Mouse (Mus musculus) liver, adult 2 months (tissue): ENCODE data around the gene Dusp8. TPM values are rescaled to one million over a fixed set of nuclear protein-coding genes. Genes with fewer than 3 reads are reported as not detected.
A peak's percentile ranks its signal among the peaks of the same experiment; 100 is the strongest.

ENCODE experiments used
- DNase-seq: peaks from one replicate; pipeline ENCODE4 v3.0.0-alpha.2; 2011; ENCODE audit warnings: low read depth, low spot score; ENCODE audit errors: extremely low read depth
- H3K27ac ChIP-seq: fragments of 200-500 bp; replicated peaks from 2 replicates; pipeline ENCODE4 v1.5.1; 2012; ENCODE audit warnings: low read depth, mild to moderate bottlenecking, control low read depth, inconsistent platforms, low read length; ENCODE audit not compliant: insufficient read depth
- H3K27me3 ChIP-seq: fragments of 200-500 bp; 2 replicates; pipeline ENCODE4 v1.6.1; 2012; ENCODE audit warnings: mild to moderate bottlenecking, moderate library complexity, low read length, inconsistent platforms; ENCODE audit not compliant: control insufficient read depth, insufficient read depth
- H3K36me3 ChIP-seq: fragments of 200-500 bp; 2 replicates; pipeline ENCODE4 v1.6.1; 2012; ENCODE audit warnings: low read length, inconsistent platforms; ENCODE audit not compliant: control insufficient read depth, insufficient read depth
- H3K4me1 ChIP-seq: fragments of 200-500 bp; 2 replicates; pipeline ENCODE4 v1.6.1; 2011; ENCODE audit warnings: low read length; ENCODE audit not compliant: control insufficient read depth, insufficient read depth
- H3K4me3 ChIP-seq: fragments of 200-500 bp; 2 replicates; pipeline ENCODE4 v1.5.1; 2011; ENCODE audit warnings: low read depth, mild to moderate bottlenecking, control low read depth, low read length, moderate library complexity; ENCODE audit not compliant: insufficient read depth
- H3K79me2 ChIP-seq: fragments of 200-500 bp; 2 replicates; pipeline ENCODE4 v1.6.1; 2012; ENCODE audit warnings: inconsistent platforms, mild to moderate bottlenecking, low read length, moderate library complexity; ENCODE audit not compliant: control insufficient read depth, insufficient read depth
- H3K9ac ChIP-seq: fragments of 200-500 bp; 2 replicates; pipeline ENCODE4 v1.6.1; 2012; ENCODE audit warnings: low read depth, mild to moderate bottlenecking, control low read depth, inconsistent platforms, low read length
- CTCF ChIP-seq: fragments of 200-500 bp; IDR thresholded peaks from 2 replicates; pipeline ENCODE4 v1.5.1; 2011; ENCODE audit warnings: low read depth, low read length, control low read depth
- POLR2A ChIP-seq: fragments of 200-500 bp; IDR thresholded peaks from 2 replicates; pipeline ENCODE4 v1.6.1; 2011; ENCODE audit warnings: low read length, control low read depth; ENCODE audit not compliant: insufficient read depth; ENCODE audit errors: extremely low read depth
- WGBS: fragments of 180-500 bp; shearing (Covaris S2); methylation state at CpG from one replicate; pipeline ENCODE4 v1.1.7; 2018; 5-methylcytosine and 5-hydroxymethylcytosine counted together
- polyA plus RNA-seq: library from polyadenylated mRNA; depleted of rRNA; stranded (reverse); fragments of >200 nt; gene quantifications from 2 replicates; pipeline ENCODE4 v1.2.3, GENCODE M21; 2012
- total RNA-seq: library from RNA; depleted of rRNA; stranded (reverse); fragments of >200 nt; gene quantifications from 2 replicates; pipeline ENCODE4 v1.2.3, GENCODE M21; 2014

Dusp8 gene
- total and polyA plus RNA-seq, 2 experiments, result under 0.01 to 0.48 TPM

DNA sequence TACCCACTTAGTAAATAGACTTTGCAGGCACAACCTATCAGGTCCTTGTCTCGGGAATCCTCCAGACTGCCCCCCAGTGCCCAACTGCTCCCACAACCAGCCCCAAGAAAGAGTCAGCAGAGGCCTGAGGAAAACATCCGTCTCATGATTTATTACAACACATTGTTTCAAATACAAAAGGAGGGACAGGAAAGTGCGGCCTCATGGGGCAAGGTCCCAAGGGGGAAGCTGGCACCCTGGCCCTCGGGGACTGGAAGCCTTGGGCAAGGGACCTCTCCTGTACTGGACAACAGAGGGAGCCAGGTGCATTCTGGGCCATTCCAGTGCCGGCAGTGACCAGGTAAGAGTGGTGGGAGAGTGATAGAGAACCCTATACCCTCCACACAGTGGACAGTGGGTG lies 16.3 kb downstream of the Dusp8 start:
- no peaks in the 10 kb centered on the region for H3K36me3 ChIP-seq
- no peak for DNase-seq
- H3K27me3 ChIP-seq, result peaks cover 7% of the 10 kb centered on the region
- H3K79me2 ChIP-seq, result no peaks in the 10 kb centered on the region
- H3K4me1 ChIP-seq, result peaks cover 1% of the 10 kb centered on the region; the same call in 1 of the 2 replicates
- no peak overlapping the region for H3K27ac ChIP-seq
- TF ChIP-seq CTCF (no peak), POLR2A (no peak)
- 59% methylated on average over 5 of the region's 5 CpGs for WGBS
- no peak overlapping the region for H3K4me3 ChIP-seq
- no peak overlapping the region for H3K9ac ChIP-seq

DNA sequence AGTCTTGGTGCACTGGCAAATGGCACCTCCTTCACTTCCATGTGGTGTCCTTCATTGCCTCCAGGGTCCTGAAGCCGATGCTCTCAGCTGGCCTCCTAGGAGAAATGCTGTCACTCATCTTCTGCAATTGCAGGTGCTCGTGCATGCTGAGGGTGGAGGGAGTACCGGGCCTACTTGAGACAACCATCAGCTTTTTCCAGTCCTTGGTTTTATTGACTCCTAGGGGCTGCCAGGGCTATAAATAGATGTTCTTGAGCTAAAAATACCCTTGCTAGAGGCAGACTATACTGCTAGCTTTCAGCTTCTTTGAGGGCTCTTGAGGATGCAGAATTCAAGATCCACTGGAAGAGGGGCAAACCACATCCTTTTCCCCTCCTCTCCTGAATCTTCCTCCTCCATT lies 18.5 kb downstream of the Dusp8 start:
- no peaks in the 10 kb centered on the region for H3K36me3 ChIP-seq
- no peaks in the 10 kb centered on the region for H3K27me3 ChIP-seq
- no peak for DNase-seq
- no peak for TF ChIP-seq POLR2A
- TF ChIP-seq CTCF, result no peak
- peaks cover 1% of the 10 kb centered on the region; the same call in 1 of the 2 replicates for H3K4me1 ChIP-seq
- no peaks in the 10 kb centered on the region for H3K79me2 ChIP-seq
- H3K4me3 ChIP-seq, result no peak overlapping the region
- H3K27ac ChIP-seq, result no peak overlapping the region
- H3K9ac ChIP-seq, result no peak overlapping the region
- WGBS, result 77% methylated on average over 3 of the region's 3 CpGs

DNA sequence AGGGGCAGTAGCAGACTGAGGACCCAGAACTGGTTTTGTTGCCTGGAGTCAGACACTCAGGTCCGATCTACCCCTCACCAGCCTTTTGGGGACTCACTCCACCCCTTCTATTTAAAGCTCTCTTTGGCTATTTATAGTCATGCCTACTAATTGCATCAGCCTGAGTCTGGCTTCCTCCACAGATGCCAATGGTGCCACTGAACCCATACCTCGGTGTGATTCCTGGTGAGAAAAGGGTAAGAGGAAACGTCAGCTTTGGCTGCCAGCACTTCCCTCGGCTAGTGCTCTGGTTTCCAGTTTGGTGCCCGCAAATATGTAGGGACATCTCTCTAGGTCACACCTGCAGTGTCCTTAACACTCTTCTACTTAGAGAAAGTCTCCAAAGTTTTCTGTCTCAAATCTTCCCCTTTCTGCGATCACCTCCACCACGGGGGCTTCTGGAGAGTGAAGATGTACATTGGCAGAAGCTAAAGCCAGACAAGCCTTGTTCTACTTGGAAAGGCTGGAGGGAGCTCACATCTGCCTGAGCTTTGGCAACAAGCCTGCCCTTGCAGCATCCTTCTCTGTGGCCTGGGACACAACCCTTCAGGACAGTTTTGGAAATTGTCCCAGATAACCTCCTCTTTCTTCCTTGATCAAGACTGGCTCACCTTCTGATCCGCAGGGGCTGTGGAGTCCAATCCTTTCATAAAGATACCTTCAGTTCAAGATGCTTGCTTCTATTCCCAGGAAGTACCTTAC lies 21.3 kb downstream of the Dusp8 start:
- Histone ChIP-seq H3K79me2 (no peaks in the 10 kb centered on the region), H3K27ac (no peak overlapping the region), H3K9ac (no peak overlapping the region), H3K4me1 (no peaks in the 10 kb centered on the region), H3K36me3 (no peaks in the 10 kb centered on the region), H3K27me3 (no peaks in the 10 kb centered on the region), H3K4me3 (no peak overlapping the region)
- TF ChIP-seq POLR2A (no peak), CTCF (no peak)
- WGBS, result 55% methylated on average over 8 of the region's 8 CpGs
- no peak for DNase-seq

DNA sequence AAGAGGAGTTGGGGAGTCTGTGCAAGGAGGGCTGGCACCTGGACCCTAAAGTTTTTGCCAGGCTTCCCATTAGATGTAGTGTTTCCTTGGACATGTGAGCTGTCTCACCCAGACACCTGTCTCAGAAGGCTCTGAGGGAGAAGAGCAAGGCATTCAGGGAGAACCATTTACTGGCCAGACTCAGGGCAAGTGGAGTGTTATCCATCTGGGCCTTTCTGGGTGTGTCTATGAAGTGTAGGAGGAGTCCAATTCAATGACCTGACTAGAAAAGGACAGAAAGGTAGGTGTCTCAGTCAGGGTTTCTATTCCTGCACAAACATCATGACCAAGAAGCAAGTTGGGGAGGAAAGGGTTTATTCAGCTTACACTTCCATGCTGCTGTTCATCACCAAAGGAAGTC lies 23.9 kb downstream of the Dusp8 start:
- Histone ChIP-seq H3K27ac (no peak overlapping the region), H3K27me3 (no peaks in the 10 kb centered on the region)

DNA sequence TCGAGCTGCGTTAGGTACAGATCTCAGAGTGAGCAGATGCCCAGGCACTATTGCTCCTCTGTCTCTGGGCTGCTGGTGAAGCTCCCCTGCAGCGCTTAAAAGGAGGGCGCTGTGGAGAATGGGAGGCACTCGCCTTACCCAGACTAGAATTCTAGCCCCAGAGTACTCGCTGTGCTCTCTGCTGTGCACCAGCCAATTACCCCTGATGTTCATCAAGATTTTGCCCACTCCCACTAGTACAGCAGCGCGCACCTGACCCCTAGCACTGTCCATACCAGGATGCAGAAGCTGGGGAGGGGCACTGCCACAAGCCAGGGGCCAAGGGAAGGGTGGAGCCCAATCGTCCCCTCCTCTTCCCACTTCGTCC lies 24.4 kb downstream of the Dusp8 start:
- WGBS, result 11% methylated on average over 10 of the region's 10 CpGs
- DNase-seq, result no peak
- no peaks in the 10 kb centered on the region for H3K4me1 ChIP-seq
- H3K27ac ChIP-seq, result no peak overlapping the region
- no peak for TF ChIP-seq CTCF
- no peaks in the 10 kb centered on the region for H3K36me3 ChIP-seq
- no peaks in the 10 kb centered on the region for H3K79me2 ChIP-seq
- no peaks in the 10 kb centered on the region for H3K27me3 ChIP-seq
- H3K9ac ChIP-seq, result no peak overlapping the region
- no peak overlapping the region for H3K4me3 ChIP-seq

More for the DNA sequence above, 23.9 kb downstream of the Dusp8 start:
- Histone ChIP-seq H3K79me2 (no peaks in the 10 kb centered on the region), H3K4me3 (no peak overlapping the region), H3K9ac (no peak overlapping the region), H3K36me3 (no peaks in the 10 kb centered on the region), H3K4me1 (no peaks in the 10 kb centered on the region)
- TF ChIP-seq CTCF, result no peak
- TF ChIP-seq POLR2A, result no peak
- DNase-seq, result no peak

DNA sequence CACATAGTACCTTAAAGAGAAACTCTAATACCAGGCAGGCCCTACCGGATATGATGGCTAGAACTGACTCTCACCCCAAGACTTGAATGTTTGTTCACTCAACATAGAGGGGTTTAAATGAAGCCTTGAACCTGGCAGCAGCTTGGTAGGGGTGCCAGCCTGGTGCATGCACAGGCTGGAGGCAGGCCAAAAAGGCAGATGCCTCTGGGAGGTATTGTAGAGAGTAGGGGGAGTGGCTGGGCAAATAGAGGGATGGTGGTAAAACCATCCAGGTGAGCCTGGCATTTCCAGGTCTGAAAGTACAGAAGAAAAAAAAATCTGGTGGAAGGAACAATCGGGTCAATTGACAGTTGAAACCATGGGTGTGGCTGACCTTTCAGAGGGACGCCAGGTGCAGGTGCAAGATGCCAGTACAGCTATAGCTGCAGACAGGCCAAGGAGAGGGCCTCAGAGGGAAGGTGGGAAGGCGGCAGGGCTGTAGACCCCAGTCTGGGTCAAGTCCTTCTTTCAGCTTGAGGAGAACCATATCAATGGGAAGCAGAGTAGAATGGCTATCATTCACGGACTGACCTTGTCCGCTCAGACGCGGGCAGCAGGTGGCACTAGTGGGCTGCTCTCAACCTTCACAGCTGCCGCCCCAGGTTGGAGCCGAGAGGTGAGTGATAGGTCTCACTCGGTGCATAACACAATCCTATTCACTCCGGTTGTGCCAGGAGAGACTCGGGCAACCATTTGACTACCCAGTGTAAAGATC lies 25.0 kb downstream of the Dusp8 start:
- no peaks in the 10 kb centered on the region for H3K36me3 ChIP-seq
- no peak overlapping the region for H3K27ac ChIP-seq

More for the DNA sequence above, 25.0 kb downstream of the Dusp8 start:
- H3K27me3 ChIP-seq, result no peaks in the 10 kb centered on the region
- DNase-seq, result no peak
- H3K9ac ChIP-seq, result no peak overlapping the region
- H3K4me1 ChIP-seq, result no peaks in the 10 kb centered on the region
- H3K4me3 ChIP-seq, result no peak overlapping the region
- TF ChIP-seq POLR2A (no peak), CTCF (peak; percentile 96)
- WGBS, result 17% methylated on average over 13 of the region's 13 CpGs
- H3K79me2 ChIP-seq, result no peaks in the 10 kb centered on the region
